Mouse (Mus musculus) G1E (cell line): ENCODE measurements around the gene Lrrc27.

Source experiments
- CTCF ChIP-seq: IDR thresholded peaks from 2 replicates; pipeline ENCODE4 v1.5.1; 2012; ENCODE audit warnings: low read depth, low read length, inconsistent platforms, mixed read lengths
- GATA1 ChIP-seq: IDR thresholded peaks from 2 replicates; pipeline ENCODE4 v1.6.1; 2012; ENCODE audit warnings: borderline replicate concordance, low read length, inconsistent platforms, mixed read lengths
- POLR2AphosphoS5 ChIP-seq: IDR thresholded peaks from 2 replicates; pipeline ENCODE4 v1.6.1; 2012; ENCODE audit warnings: low read depth, low read length, inconsistent platforms; ENCODE audit not compliant: insufficient replicate concordance
- TAL1 ChIP-seq: conservative IDR thresholded peaks from 2 replicates; pipeline ENCODE4 v1.6.1; 2012; ENCODE audit warnings: low read depth, low read length, inconsistent platforms, mixed read lengths

DNA sequence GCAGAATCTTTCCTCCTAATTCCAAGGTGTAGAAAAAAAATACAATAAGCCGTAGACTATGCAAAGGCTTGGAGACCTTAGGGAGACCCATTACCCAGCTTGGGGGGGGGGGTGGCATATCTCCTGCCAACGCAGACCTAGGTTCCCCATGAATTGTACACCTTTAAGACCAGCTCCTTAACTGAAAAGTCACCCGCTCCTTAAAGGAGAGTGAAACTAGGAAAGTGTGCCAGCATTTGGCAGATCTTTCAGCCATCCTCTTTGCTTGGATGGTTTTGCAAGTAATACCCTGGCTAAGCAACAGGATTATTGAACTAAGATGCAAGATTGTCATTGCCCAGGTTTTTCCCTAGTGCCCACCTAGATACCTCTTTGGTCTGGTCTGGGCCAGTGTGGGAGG, 963 bp downstream of the Lrrc27 start:
- TF ChIP-seq CTCF (no peak), GATA1 (no peak), POLR2AphosphoS5 (no peak), TAL1 (no peak)
